Mouse (Mus musculus): Measurements from ENCODE around the gene Poll. TPM values are rescaled to one million over a fixed set of nuclear protein-coding genes. Genes with fewer than 3 reads are reported as not detected.
A peak's percentile ranks its signal among the peaks of the same experiment; 100 is the strongest.

Gene Poll
- polyA plus RNA-seq, 1 experiment from 2014 or later = 14.3 TPM

DNA sequence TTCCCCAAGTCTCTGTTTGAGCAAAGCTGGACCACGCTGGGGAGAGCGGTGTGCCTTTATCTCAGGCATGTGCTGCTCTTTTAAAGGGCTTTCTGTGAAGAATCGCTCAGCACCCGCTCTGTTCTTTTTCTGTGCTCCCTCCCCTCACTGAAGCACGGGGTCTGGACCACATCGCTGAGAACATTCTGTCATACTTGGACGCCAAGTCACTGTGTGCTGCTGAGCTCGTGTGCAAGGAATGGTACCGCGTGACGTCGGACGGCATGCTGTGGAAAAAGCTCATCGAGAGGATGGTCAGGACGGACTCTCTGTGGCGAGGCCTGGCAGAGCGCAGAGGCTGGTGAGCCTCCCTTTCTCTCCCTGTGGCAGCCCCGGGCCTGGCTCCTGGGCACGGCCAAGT, 52.8 kb downstream of the Poll start:
- WGBS = 85% methylated on average over 19 of the region's 19 CpGs
- peak; percentile 81 for DNase-seq (ENCODE audit: low spot score, missing footprints)
- no peak overlapping the region for H3K4me2 ChIP-seq
- H3K9ac ChIP-seq (ENCODE audit: low read length) = no peak overlapping the region
- H3K36me3 ChIP-seq (ENCODE audit: control insufficient read depth, insufficient read depth, low read length) = no peaks in the 10 kb centered on the region
- no peaks in the 10 kb centered on the region for H3K4me1 ChIP-seq (ENCODE audit: control insufficient read depth, insufficient read depth, low read length)
- H3K4me3 ChIP-seq (ENCODE audit: low read depth, low read length) = no peak overlapping the region
- no peak for ATAC-seq (ENCODE audit: low FRiP score)
- no peaks in the 10 kb centered on the region for H3K27me3 ChIP-seq (ENCODE audit: control insufficient read depth, insufficient read depth, low read length)
- no peak overlapping the region for H3K27ac ChIP-seq (ENCODE audit: low read depth, low read length)
- no peaks in the 10 kb centered on the region for H3K9me3 ChIP-seq (ENCODE audit: control insufficient read depth, low read length)

DNA sequence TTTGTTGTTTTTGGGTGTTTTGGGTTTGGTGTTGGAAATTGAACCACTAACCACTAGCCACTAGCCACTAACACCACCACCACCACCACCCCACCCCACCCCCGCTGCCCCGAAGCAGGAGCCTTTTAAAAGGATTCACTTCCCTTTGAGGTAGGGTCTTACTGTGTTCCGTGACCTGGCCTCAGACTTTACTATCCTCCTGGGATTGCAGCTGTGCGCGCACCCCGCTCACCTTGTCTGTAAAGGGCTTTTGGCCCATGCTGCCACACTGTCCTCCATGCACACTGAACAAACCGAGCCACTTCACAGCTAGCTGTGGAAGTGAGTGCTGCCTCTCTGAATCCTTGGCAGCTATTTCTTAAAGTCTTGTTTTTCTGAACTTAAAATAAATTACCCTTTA, 54.9 kb downstream of the Poll start:
- H3K4me2 ChIP-seq = no peak overlapping the region
- ATAC-seq (ENCODE audit: low FRiP score) = no peak
- no peak overlapping the region for H3K9ac ChIP-seq (ENCODE audit: low read length)
- no peaks in the 10 kb centered on the region for H3K27me3 ChIP-seq (ENCODE audit: control insufficient read depth, insufficient read depth, low read length)
- H3K36me3 ChIP-seq (ENCODE audit: control insufficient read depth, insufficient read depth, low read length) = no peaks in the 10 kb centered on the region
- no peaks in the 10 kb centered on the region for H3K4me1 ChIP-seq (ENCODE audit: control insufficient read depth, insufficient read depth, low read length)
- WGBS = 76% methylated on average over 7 of the region's 7 CpGs
- H3K9me3 ChIP-seq (ENCODE audit: control insufficient read depth, low read length) = no peaks in the 10 kb centered on the region
- peak; percentile 69 for DNase-seq (ENCODE audit: low spot score, missing footprints)
- H3K4me3 ChIP-seq (ENCODE audit: low read depth, low read length) = no peak overlapping the region
- H3K27ac ChIP-seq (ENCODE audit: low read depth, low read length) = no peak overlapping the region

Other genes with a start within 250 kb of the Poll start
- 49.5 and 58.7 TPM in 2 replicates for gene Btrc, start 196.8 kb downstream of the Poll start, polyA plus RNA-seq (2014; fragmentation: Nextera tagmentation; extraction: Ambion mirVana)
- gene Gm17018, start 84 bp upstream of the Poll start, polyA plus RNA-seq (2014; fragmentation: Nextera tagmentation; extraction: Ambion mirVana) = 47.7 and 54.3 TPM in 2 replicates
- 2.4 and 3.2 TPM in 2 replicates for gene Fbxw4, start 99.8 kb upstream of the Poll start, polyA plus RNA-seq (2014; fragmentation: Nextera tagmentation; extraction: Ambion mirVana)
- gene Fgf8, start 182.4 kb upstream of the Poll start, polyA plus RNA-seq (2014; fragmentation: Nextera tagmentation; extraction: Ambion mirVana) = 8.5 and 11.4 TPM in 2 replicates
- 9.3 and 10.4 TPM in 2 replicates for gene Npm3, start 189.1 kb upstream of the Poll start, polyA plus RNA-seq (2014; fragmentation: Nextera tagmentation; extraction: Ambion mirVana)
- 68.8 and 78.9 TPM in 2 replicates for gene Mgea5, start 223.3 kb upstream of the Poll start, polyA plus RNA-seq (2014; fragmentation: Nextera tagmentation; extraction: Ambion mirVana)

Data from midbrain, embryonic 11.5 days (tissue).